Mouse (Mus musculus): ENCODE measurements around the gene Vps53. TPM values are rescaled to one million over a fixed set of nuclear protein-coding genes. Genes with fewer than 3 reads are reported as not detected.

The Vps53 gene
- polyA plus RNA-seq, 1 experiment from 2014 or later, result 39.7 TPM

DNA sequence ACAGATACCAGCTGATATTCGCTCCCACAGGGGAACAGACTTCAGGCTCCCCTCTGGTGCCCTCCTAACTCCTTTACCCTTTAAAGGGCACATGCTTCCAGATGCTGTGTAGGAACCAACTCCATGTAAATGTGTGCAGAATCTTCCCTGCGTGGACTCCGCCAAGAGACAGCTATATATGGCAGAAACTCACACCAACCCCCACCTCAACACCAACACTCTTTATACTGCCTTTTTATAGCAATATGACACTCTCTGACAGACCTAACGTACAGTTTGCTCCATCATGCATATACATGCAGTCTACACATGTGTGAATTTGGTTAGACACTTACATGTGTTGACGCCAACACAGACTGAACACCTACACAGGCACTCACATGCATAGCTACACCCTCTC is 178.7 kb downstream of the Vps53 start:
- Histone ChIP-seq H3K27ac (no peak overlapping the region), H3K4me1 (no peaks in the 10 kb centered on the region), H3K9me3 (no peaks in the 10 kb centered on the region), H3K36me3 (no peaks in the 10 kb centered on the region), H3K27me3 (replicated peaks) (no peaks in the 10 kb centered on the region), H3K4me3 (replicated peaks) (no peak overlapping the region), H3K9ac (no peak overlapping the region), H3K4me2 (no peak overlapping the region; the same call in 1 of the 2 replicates)
- ATAC-seq (ENCODE audit: insufficient read depth, low FRiP score, low read depth), result no peak
- WGBS, result 79% methylated on average over 5 of the region's 5 CpGs

DNA sequence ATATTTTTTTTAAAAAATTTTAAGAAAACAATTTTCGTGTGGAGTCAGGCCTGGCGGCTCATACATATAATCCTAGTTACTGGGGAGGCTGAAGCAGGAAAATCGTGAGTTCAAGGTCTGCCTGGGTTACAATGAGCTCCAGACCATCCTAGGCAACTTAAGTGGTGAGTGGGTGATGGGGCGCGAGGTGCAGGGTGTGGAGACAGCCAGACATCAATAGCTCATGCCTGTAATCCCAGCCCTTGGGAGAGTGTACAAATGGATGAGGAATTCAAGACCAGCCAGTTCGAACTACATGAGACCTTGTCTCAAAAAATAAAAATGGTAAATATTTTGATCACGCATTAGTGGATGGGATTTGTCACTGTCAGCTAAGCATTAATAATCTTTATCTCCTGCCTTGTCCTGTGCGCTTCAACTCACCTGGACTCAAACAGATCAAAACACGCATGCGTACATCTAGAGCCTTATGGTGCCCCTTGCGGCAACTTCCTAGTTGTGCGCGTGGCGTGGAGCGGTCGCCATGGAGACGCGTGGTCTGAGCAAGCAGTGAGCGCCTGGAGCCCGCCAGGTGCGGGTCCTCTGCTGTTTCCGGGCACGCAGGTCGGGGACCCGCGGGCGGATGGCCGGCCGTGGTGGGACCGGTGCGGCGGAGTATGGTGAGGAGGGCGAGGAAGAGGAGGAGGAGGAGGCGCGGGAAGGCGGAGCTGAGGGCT is 179.8 kb downstream of the Vps53 start, which contains the start of gene 1700016K19Rik:
Gene 1700016K19Rik, plus strand, starts transcription at position 473 of the 716 bp plus-strand sequence.
- WGBS, result 10% methylated on average over 34 of the region's 36 CpGs
- Histone ChIP-seq H3K9me3 (no peaks in the 10 kb centered on the region), H3K4me2 (peak within 1 kb of the TSS; percentile 79), H3K9ac (peak within 1 kb of the TSS; percentile 17; the same call in 1 of the 2 replicates), H3K36me3 (no peaks in the 10 kb centered on the region), H3K27me3 (replicated peaks) (no peaks in the 10 kb centered on the region), H3K4me1 (no peaks in the 10 kb centered on the region), H3K4me3 (replicated peaks) (peak within 1 kb of the TSS; percentile 56), H3K27ac (no peak within 1 kb of the TSS)
- ATAC-seq (ENCODE audit: insufficient read depth, low FRiP score, low read depth), result no peak; the same call in 1 of the 2 replicates

Other genes starting within 250 kb of the Vps53 start
- gene Rph3al, start 241.2 kb downstream of the Vps53 start, polyA plus RNA-seq (2015; fragmentation: Nextera tagmentation; extraction: Ambion mirVana), result 12.7 and 14.5 TPM in 2 replicates
- 3.0 and 3.7 TPM in 2 replicates for gene 1700016K19Rik, start 179.7 kb downstream of the Vps53 start, polyA plus RNA-seq (2015; fragmentation: Nextera tagmentation; extraction: Ambion mirVana)
- 53.8 and 54.0 TPM in 2 replicates for gene Rflnb, start 151.9 kb downstream of the Vps53 start, polyA plus RNA-seq (2015; fragmentation: Nextera tagmentation; extraction: Ambion mirVana)
- 82.0 and 100 TPM in 2 replicates for gene Fam57a, start within 50 bp of the Vps53 start, polyA plus RNA-seq (2015; fragmentation: Nextera tagmentation; extraction: Ambion mirVana)
- gene Dbil5, start 38.0 kb upstream of the Vps53 start, polyA plus RNA-seq (2015; fragmentation: Nextera tagmentation; extraction: Ambion mirVana), result 0.90 and 1.5 TPM in 2 replicates
- gene Gemin4, start 38.0 kb upstream of the Vps53 start, polyA plus RNA-seq (2015; fragmentation: Nextera tagmentation; extraction: Ambion mirVana), result 27.9 and 29.8 TPM in 2 replicates
- gene Mrm3, start 64.1 kb upstream of the Vps53 start, polyA plus RNA-seq (2015; fragmentation: Nextera tagmentation; extraction: Ambion mirVana), result 24.7 and 25.8 TPM in 2 replicates
- gene Glod4, start 64.1 kb upstream of the Vps53 start, polyA plus RNA-seq (2015; fragmentation: Nextera tagmentation; extraction: Ambion mirVana), result 119 and 123 TPM in 2 replicates
- 35.1 and 37.9 TPM in 2 replicates for gene Nxn, start 219.5 kb upstream of the Vps53 start, polyA plus RNA-seq (2015; fragmentation: Nextera tagmentation; extraction: Ambion mirVana)
- 92.5 and 96.5 TPM in 2 replicates for gene Timm22, start 227.3 kb upstream of the Vps53 start, polyA plus RNA-seq (2015; fragmentation: Nextera tagmentation; extraction: Ambion mirVana)

Data from stomach, embryonic 15.5 days (tissue).